Mouse (Mus musculus) heart, postnatal 0 days (tissue): ENCODE data around the gene Pdss2.

Experiments used
- CTCF ChIP-seq: IDR thresholded peaks from 2 replicates; pipeline ENCODE4 v1.5.1; 2016; ENCODE audit warnings: antibody characterized with exemption, control low read depth, low read depth
- EP300 ChIP-seq: IDR thresholded peaks from 2 replicates; pipeline ENCODE4 v1.6.1; 2016; ENCODE audit warnings: antibody characterized with exemption, low read depth

DNA sequence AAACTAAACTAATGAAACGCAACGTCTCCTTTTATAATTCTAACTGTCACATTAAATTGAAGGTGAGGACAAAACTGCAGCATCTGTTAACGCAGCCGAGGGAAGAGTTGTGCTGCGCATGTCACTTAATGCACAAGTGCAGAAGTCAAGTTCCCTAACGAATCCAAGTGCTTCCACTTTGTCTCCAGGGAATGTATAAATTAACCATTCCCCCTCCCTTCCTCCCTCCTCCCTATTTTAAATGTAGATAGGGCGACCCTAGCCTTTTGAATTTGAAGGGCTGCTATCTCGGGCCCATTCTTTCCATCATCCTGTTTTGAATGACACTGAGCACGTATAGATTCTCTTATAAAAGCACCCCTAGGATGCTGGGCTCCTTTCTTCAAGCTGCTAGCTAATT, 256.2 kb downstream of the Pdss2 start:
- TF ChIP-seq CTCF (no peak), EP300 (no peak)
